Mouse (Mus musculus) cortical plate, adult 2 months (tissue): ENCODE results near the gene Arrdc5.

Source experiments
- CTCF ChIP-seq: fragments of 200-500 bp; IDR thresholded peaks from 2 replicates; pipeline ENCODE4 v1.5.1; 2011; ENCODE audit warnings: mild to moderate bottlenecking, control low read depth, low read length; ENCODE audit not compliant: insufficient read depth; ENCODE audit errors: extremely low read depth
- POLR2A ChIP-seq: fragments of 200-500 bp; IDR thresholded peaks from 2 replicates; pipeline ENCODE4 v1.6.1; 2011; ENCODE audit warnings: mild to moderate bottlenecking, low read length, control low read depth; ENCODE audit not compliant: insufficient read depth; ENCODE audit errors: extremely low read depth

DNA sequence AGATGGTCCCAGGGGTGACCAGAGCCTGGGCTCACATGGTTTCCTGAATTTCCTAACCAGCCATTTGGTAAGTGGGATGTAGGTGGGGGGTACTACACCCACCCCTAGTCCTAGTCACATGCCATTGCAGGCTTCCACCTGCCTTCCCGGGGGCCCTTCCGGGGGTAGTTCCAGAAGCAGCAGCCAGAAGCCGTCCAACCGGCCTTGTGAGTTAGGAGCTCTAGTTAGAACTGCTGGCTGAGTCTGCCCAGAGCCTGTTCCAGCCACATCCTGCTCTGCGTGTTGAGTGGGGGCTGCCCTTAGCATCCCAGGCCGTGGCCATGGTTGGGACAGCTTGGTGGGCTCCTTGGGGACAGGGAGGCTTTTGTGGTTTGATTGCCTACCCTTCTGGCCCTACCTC, 8.0 kb upstream of the Arrdc5 start:
- TF ChIP-seq POLR2A (no peak), CTCF (no peak)
